Mouse (Mus musculus) testis, adult 2 months (tissue): ENCODE measurements around the gene Per1. TPM values are rescaled to one million over a fixed set of nuclear protein-coding genes. Genes with fewer than 3 reads are reported as not detected.

Experiments
- H3K27ac ChIP-seq: fragments of 200-500 bp; 2 replicates; pipeline ENCODE4 v1.5.1; 2012; ENCODE audit warnings: low read depth, low read length; ENCODE audit not compliant: control insufficient read depth, insufficient read depth
- H3K27me3 ChIP-seq: fragments of 200-500 bp; 2 replicates; pipeline ENCODE4 v1.6.1; 2012; ENCODE audit warnings: mild to moderate bottlenecking, low read length, moderate library complexity; ENCODE audit not compliant: control insufficient read depth, insufficient read depth
- H3K36me3 ChIP-seq: fragments of 200-500 bp; 2 replicates; pipeline ENCODE4 v1.6.1; 2012; ENCODE audit warnings: mild to moderate bottlenecking, low read length; ENCODE audit not compliant: control insufficient read depth, insufficient read depth
- H3K4me1 ChIP-seq: fragments of 200-500 bp; 2 replicates; pipeline ENCODE4 v1.6.1; 2012; ENCODE audit warnings: low read length; ENCODE audit not compliant: control insufficient read depth, insufficient read depth
- H3K4me3 ChIP-seq: fragments of 200-500 bp; 2 replicates; pipeline ENCODE4 v1.5.1; 2012; ENCODE audit warnings: low read depth, mild to moderate bottlenecking, low read length, moderate library complexity, mixed read lengths; ENCODE audit not compliant: control insufficient read depth
- CTCF ChIP-seq: fragments of 200-500 bp; IDR thresholded peaks from 2 replicates; pipeline ENCODE4 v1.5.1; 2012; ENCODE audit warnings: low read depth, mild to moderate bottlenecking, inconsistent platforms, low read length, moderate library complexity; ENCODE audit not compliant: control insufficient read depth, insufficient read depth, insufficient replicate concordance
- POLR2A ChIP-seq: fragments of 200-500 bp; IDR thresholded peaks from 2 replicates; pipeline ENCODE4 v1.6.1; 2012; ENCODE audit warnings: low read depth, mild to moderate bottlenecking, inconsistent platforms, low read length, moderate library complexity; ENCODE audit not compliant: control insufficient read depth
- polyA plus RNA-seq: library from polyadenylated mRNA; depleted of rRNA; stranded (reverse); fragments of >200 nt; gene quantifications from 2 replicates; pipeline ENCODE4 v1.2.3, GENCODE M21; 2012

The Per1 gene
- polyA plus RNA-seq, 1 experiment, result 103 TPM

DNA sequence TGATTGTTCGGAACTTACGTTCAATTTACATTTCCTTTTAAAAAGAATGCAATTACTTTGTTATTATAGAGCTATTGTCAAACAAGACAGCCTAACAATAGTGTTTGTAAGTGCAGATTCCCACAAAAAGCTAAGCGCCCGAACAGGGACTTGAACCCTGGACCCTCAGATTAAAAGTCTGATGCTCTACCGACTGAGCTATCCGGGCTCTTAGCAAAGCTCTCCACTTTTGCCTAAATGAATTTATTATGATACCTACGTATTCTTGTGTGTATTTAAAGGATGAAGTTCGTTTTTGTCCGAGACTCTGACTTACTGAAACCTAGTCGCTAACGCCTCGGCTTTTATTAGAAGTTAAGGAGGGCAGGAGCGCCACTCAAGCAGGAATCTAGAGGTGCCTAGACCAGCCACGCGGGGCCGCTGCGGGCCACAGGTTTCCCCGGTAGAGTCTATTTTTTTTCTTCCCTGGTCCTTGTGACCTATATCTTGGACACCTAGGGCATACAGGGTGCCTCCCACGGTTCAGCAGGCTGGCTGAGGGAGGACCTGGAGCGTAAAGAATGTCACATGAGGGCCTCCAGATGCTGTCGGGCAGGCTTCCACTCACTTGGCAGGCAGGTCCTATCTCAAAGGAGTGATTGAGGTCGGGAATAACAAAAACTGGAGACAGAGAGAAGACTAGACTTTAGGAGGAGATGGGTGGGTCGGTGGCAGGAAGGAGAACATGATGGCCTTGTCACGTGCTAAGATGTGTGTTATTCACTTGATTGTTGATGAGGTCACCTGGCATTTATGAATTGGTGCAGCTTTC, 30.2 kb downstream of the Per1 start:
- TF ChIP-seq CTCF (no peak), POLR2A (no peak)
- Histone ChIP-seq H3K36me3 (no peaks in the 10 kb centered on the region), H3K4me1 (peaks cover 30% of the 10 kb centered on the region), H3K27me3 (no peaks in the 10 kb centered on the region), H3K27ac (no peak overlapping the region), H3K4me3 (peak overlapping the region; percentile 59)

DNA sequence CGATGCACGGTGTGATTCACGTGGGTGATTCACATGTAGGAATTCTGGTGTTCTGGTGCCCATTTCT, 30.7 kb downstream of the Per1 start, which contains the start of gene Aloxe3:
Gene Aloxe3, plus strand, starts transcription at position 45 of the 67 bp plus-strand sequence.
- Histone ChIP-seq H3K4me3 (peak within 1 kb of the TSS; percentile 59), H3K27ac (no peak within 1 kb of the TSS), H3K36me3 (no peaks in the 10 kb centered on the region), H3K4me1 (peaks cover 26% of the 10 kb centered on the region), H3K27me3 (no peaks in the 10 kb centered on the region)
- TF ChIP-seq CTCF (no peak), POLR2A (no peak)

DNA sequence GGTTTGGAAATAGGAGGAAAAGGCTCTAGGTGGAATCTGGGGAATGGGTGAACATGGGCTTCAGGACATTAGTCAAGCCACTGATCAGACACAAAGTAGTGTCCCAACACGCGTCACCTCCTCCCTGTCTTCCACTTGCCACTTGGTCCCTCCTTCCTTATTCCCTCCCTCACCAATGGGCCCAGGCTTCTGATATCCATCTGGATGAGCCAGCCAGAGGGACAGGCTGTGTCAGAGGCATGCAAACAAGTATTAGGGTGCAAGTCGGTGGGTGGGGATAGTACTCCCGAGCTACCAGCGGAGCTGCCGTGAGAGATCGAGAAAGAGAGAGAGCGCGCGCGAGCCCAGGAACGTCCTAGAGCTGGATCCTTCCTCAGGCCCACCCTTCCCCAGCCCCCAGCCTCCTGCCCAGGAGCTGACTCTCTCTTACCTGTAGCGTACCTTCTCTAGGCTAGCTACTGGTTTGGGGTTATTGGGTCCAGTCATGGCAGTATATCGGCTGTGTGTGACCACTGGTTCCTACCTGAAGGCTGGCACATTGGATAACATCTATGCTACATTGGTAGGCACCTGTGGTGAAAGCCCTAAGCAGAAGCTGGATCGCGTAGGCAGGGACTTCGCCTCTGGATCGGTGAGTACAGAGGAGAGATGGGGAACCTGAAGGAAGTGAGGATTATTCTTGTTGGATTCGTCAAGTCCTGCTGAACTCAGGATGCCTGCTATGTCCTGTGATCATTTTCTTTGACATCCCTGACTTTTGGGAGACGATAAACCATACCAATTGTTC, 31.1 kb downstream of the Per1 start:
- no peak overlapping the region for H3K27ac ChIP-seq
- no peaks in the 10 kb centered on the region for H3K27me3 ChIP-seq
- H3K36me3 ChIP-seq, result no peaks in the 10 kb centered on the region
- peaks cover 24% of the 10 kb centered on the region for H3K4me1 ChIP-seq
- H3K4me3 ChIP-seq, result peak overlapping the region; percentile 59
- TF ChIP-seq POLR2A (no peak), CTCF (no peak)

DNA sequence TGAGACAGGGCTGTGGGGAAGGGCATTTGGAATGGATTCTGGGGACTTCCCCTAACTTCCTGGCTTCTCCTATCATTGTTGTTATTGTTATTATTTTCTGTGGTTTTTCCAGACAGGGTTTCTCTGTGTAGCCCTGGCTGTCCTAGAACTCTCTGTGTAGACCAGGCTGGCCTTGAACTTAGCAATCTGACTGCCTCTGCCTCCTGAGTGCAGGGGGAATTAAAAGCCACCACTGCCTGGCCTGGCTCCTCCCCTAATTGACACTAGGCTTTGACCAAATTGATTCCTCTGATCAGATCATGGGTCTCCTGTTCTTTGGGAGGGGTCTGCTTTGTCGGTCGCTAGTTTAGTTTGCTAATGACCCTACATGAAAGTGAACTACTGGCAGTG, 31.7 kb downstream of the Per1 start:
- H3K4me1 ChIP-seq, result peaks cover 19% of the 10 kb centered on the region
- H3K27me3 ChIP-seq, result no peaks in the 10 kb centered on the region
- TF ChIP-seq POLR2A, result no peak
- no peak for TF ChIP-seq CTCF
- H3K36me3 ChIP-seq, result no peaks in the 10 kb centered on the region
- H3K4me3 ChIP-seq, result no peak overlapping the region
- no peak overlapping the region for H3K27ac ChIP-seq

DNA sequence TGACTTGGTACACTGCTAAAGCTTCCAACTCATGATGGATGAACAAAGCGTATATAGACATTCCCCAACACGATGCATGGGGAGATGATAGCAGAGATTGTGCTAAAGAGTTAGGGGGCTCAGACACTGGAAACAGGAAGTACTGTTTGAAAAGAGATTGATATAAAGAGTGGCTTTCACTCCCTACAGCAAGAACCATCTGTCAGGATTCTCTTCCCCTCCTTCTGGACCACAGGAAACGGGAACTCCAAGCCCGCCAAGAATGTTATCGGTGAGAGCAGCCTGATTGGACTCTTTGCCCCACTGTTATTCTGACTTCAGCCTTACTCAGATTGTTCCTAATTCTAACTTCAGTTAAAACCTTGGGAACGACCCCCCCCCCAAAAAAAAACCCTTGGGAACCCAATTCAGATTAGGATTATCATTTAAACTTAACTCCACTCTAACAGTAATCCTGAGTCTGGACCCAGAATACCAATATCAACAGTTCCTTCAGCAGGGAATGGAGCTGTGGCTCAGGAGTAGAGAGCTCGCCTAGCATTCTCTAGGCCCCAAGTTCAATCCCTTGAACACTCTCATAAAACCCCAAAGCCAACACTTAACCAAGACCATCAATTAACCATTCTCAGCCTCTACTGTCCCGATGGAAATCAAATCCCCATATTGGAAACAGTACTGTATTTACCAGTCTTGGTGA, 33.6 kb downstream of the Per1 start:
- Histone ChIP-seq H3K4me1 (peaks cover 13% of the 10 kb centered on the region), H3K36me3 (no peaks in the 10 kb centered on the region), H3K27ac (no peak overlapping the region), H3K27me3 (no peaks in the 10 kb centered on the region), H3K4me3 (no peak overlapping the region)
- TF ChIP-seq CTCF (no peak), POLR2A (no peak)

DNA sequence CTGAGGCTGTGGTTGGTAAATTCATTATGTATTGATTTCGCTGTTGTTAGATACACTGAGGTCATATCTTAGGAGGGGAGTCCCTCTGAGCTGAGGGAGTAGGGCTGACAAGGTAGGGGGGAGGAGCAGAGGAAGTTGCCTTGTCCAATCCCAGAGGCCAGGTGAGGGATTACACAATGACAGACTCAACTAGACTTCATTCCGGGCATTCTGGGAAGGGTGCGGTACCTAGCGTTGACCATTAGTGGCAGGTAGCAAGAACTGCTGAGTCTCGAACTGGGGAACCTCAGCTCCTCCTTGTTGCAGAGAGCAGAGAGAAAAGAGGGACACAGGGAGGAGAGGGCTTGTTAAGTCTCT, 38.5 kb downstream of the Per1 start:
- no peak overlapping the region for H3K27ac ChIP-seq
- no peak overlapping the region for H3K4me3 ChIP-seq
- no peaks in the 10 kb centered on the region for H3K36me3 ChIP-seq
- TF ChIP-seq CTCF (no peak), POLR2A (no peak)
- H3K27me3 ChIP-seq, result no peaks in the 10 kb centered on the region
- H3K4me1 ChIP-seq, result peaks cover 8% of the 10 kb centered on the region

DNA sequence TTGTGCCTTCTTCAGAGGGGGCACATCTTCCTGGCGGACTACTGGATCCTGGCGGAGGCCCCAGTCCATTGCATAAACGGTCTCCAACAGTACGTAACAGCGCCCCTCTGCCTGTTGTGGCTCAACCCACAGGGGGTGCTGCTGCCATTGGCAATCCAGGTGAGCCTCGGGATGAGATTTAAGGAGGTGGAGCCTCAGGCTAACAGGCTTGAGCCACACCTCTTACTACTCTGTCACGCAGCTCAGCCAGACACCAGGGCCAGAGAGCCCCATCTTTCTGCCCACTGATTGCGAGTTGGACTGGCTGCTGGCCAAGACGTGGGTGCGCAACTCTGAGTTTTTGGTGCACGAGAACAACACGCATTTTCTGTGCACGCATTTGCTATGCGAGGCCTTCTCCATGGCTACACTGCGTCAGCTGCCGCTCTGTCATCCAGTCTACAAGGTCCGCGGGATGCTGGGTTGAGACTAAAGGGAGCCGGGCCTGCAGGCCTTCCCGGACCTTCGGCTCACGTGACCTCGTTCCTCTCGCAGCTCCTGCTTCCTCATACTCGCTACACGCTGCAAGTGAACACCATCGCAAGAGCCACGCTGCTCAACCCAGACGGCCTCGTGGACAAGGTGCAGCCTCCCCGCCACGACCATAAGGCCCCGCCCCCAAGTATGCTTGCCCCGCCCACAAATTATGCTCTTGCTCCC, 39.1 kb downstream of the Per1 start:
- Histone ChIP-seq H3K36me3 (no peaks in the 10 kb centered on the region), H3K4me1 (peaks cover 8% of the 10 kb centered on the region), H3K27ac (no peak overlapping the region), H3K4me3 (peak overlapping the region; percentile 42), H3K27me3 (no peaks in the 10 kb centered on the region)
- TF ChIP-seq POLR2A (peak; percentile 21; the same call in 1 of the 2 replicates), CTCF (peak; percentile 2; the same call in 1 of the 2 replicates)
